Mouse (Mus musculus): ENCODE data around the gene Gm4767. TPM values are rescaled to one million over a fixed set of nuclear protein-coding genes. Genes with fewer than 3 reads are reported as not detected.
A peak's percentile ranks its signal among the peaks of the same experiment; 100 is the strongest.
"Not testable (repeated sequence)": the region's sequence is repeated elsewhere in the genome, so short reads cannot be mapped to it uniquely, and the experiment has no call there.

The Gm4767 gene
- 2.3 and 2.8 TPM in 2 replicates for polyA plus RNA-seq (2015; fragmentation: Nextera tagmentation; extraction: Ambion mirVana)

GRCm38 (mm10) chr10:81811899-81812298, at the start of gene Gm4767:
TSS of gene Gm4767 (plus strand) at chr10:81812186.
- 34% methylated on average over 9 of the region's 20 CpGs for WGBS

GRCm38 (mm10) chr10:81770506-81771403, 41.2 kb upstream of the Gm4767 start, which contains the start of gene Gm3055:
TSS of gene Gm3055 (minus strand) at chr10:81771161.
- H3K36me3 ChIP-seq (ENCODE audit: control insufficient read depth, insufficient read depth, low read length); H3K27ac ChIP-seq (ENCODE audit: low read length); H3K9me3 ChIP-seq (ENCODE audit: control insufficient read depth, low read length); H3K4me2 ChIP-seq (ENCODE audit: low read depth, low read length); H3K4me3 ChIP-seq (ENCODE audit: low read length); H3K4me1 ChIP-seq (ENCODE audit: control insufficient read depth, insufficient read depth, low read length); H3K27me3 ChIP-seq (replicated peaks; ENCODE audit: control insufficient read depth, insufficient read depth, low read length); H3K9ac ChIP-seq (ENCODE audit: low read depth, low read length): not testable (repeated sequence)
- WGBS: no CpG with 5 or more reads among the region's 43 CpGs
- peak; percentile 99 for ATAC-seq

More at GRCm38 (mm10) chr10:81811899-81812298, at the start of gene Gm4767:
- not testable (repeated sequence) for H3K4me3 ChIP-seq (ENCODE audit: low read length); H3K4me2 ChIP-seq (ENCODE audit: low read depth, low read length); H3K4me1 ChIP-seq (ENCODE audit: control insufficient read depth, insufficient read depth, low read length); H3K27ac ChIP-seq (ENCODE audit: low read length); H3K36me3 ChIP-seq (ENCODE audit: control insufficient read depth, insufficient read depth, low read length); H3K9me3 ChIP-seq (ENCODE audit: control insufficient read depth, low read length); H3K27me3 ChIP-seq (replicated peaks; ENCODE audit: control insufficient read depth, insufficient read depth, low read length); H3K9ac ChIP-seq (ENCODE audit: low read depth, low read length)
- peak; percentile 56; the same call in 1 of the 2 replicates for ATAC-seq

- H3K4me3 ChIP-seq (ENCODE audit: low read length); H3K27ac ChIP-seq (ENCODE audit: low read length); H3K27me3 ChIP-seq (replicated peaks; ENCODE audit: control insufficient read depth, insufficient read depth, low read length); H3K4me1 ChIP-seq (ENCODE audit: control insufficient read depth, insufficient read depth, low read length); H3K9me3 ChIP-seq (ENCODE audit: control insufficient read depth, low read length); H3K9ac ChIP-seq (ENCODE audit: low read depth, low read length); H3K4me2 ChIP-seq (ENCODE audit: low read depth, low read length); H3K36me3 ChIP-seq (ENCODE audit: control insufficient read depth, insufficient read depth, low read length): not testable (repeated sequence)
- ATAC-seq: peak; percentile 57
- WGBS: no CpG with 5 or more reads among the region's 3 CpGs
Measured at GRCm38 (mm10) chr10:81771404-81771777, 40.6 kb upstream of the Gm4767 start.

- ATAC-seq: peak; percentile 50; the same call in 1 of the 2 replicates
- H3K4me1 ChIP-seq (ENCODE audit: control insufficient read depth, insufficient read depth, low read length); H3K27me3 ChIP-seq (replicated peaks; ENCODE audit: control insufficient read depth, insufficient read depth, low read length); H3K4me3 ChIP-seq (ENCODE audit: low read length); H3K27ac ChIP-seq (ENCODE audit: low read length); H3K4me2 ChIP-seq (ENCODE audit: low read depth, low read length); H3K36me3 ChIP-seq (ENCODE audit: control insufficient read depth, insufficient read depth, low read length); H3K9me3 ChIP-seq (ENCODE audit: control insufficient read depth, low read length); H3K9ac ChIP-seq (ENCODE audit: low read depth, low read length): not testable (repeated sequence)
- WGBS: no CpG with 5 or more reads among the region's 18 CpGs
Measured at GRCm38 (mm10) chr10:81846219-81846618, 34.2 kb downstream of the Gm4767 start.

- H3K9ac ChIP-seq (ENCODE audit: low read depth, low read length); H3K27me3 ChIP-seq (replicated peaks; ENCODE audit: control insufficient read depth, insufficient read depth, low read length); H3K9me3 ChIP-seq (ENCODE audit: control insufficient read depth, low read length); H3K4me1 ChIP-seq (ENCODE audit: control insufficient read depth, insufficient read depth, low read length); H3K4me2 ChIP-seq (ENCODE audit: low read depth, low read length); H3K27ac ChIP-seq (ENCODE audit: low read length); H3K4me3 ChIP-seq (ENCODE audit: low read length); H3K36me3 ChIP-seq (ENCODE audit: control insufficient read depth, insufficient read depth, low read length): not testable (repeated sequence)
- WGBS: 23% methylated on average over 4 of the region's 49 CpGs
- peak; percentile 100 for ATAC-seq
Measured at GRCm38 (mm10) chr10:81863409-81864407, 51.7 kb downstream of the Gm4767 start, which contains the start of gene Gm32687. TSS of gene Gm32687 (plus strand) at chr10:81863934.

Other genes starting within 250 kb of the Gm4767 start
- gene Tle2, start 237.6 kb upstream of the Gm4767 start, polyA plus RNA-seq (2015; fragmentation: Nextera tagmentation; extraction: Ambion mirVana): 12.6 and 13.6 TPM in 2 replicates
- 21.0 and 22.7 TPM in 2 replicates for gene Tle6, start 211.1 kb upstream of the Gm4767 start, polyA plus RNA-seq (2015; fragmentation: Nextera tagmentation; extraction: Ambion mirVana)
- gene BC025920, start 205.9 kb upstream of the Gm4767 start, polyA plus RNA-seq (2015; fragmentation: Nextera tagmentation; extraction: Ambion mirVana): 0.61 and 1.2 TPM in 2 replicates
- 29.3 and 29.5 TPM in 2 replicates for gene Sirt6, start 184.4 kb upstream of the Gm4767 start, polyA plus RNA-seq (2015; fragmentation: Nextera tagmentation; extraction: Ambion mirVana)
- gene Ankrd24, start 183.6 kb upstream of the Gm4767 start, polyA plus RNA-seq (2015; fragmentation: Nextera tagmentation; extraction: Ambion mirVana): 8.2 and 8.7 TPM in 2 replicates
- 3.3 and 3.6 TPM in 2 replicates for gene Gm10778, start 163.1 kb upstream of the Gm4767 start, polyA plus RNA-seq (2015; fragmentation: Nextera tagmentation; extraction: Ambion mirVana)
- 9.6 and 11.3 TPM in 2 replicates for gene Zfp433, start 107.4 kb upstream of the Gm4767 start, polyA plus RNA-seq (2015; fragmentation: Nextera tagmentation; extraction: Ambion mirVana)
- gene Gm3055, start 41.0 kb upstream of the Gm4767 start, polyA plus RNA-seq (2015; fragmentation: Nextera tagmentation; extraction: Ambion mirVana): 6.0 TPM in 2 replicates
- 5.8 and 6.9 TPM in 2 replicates for gene Gm32687, start 51.7 kb downstream of the Gm4767 start, polyA plus RNA-seq (2015; fragmentation: Nextera tagmentation; extraction: Ambion mirVana)
- 2.2 and 2.6 TPM in 2 replicates for gene Zfp781, start 118.3 kb downstream of the Gm4767 start, polyA plus RNA-seq (2015; fragmentation: Nextera tagmentation; extraction: Ambion mirVana)
- 9.2 and 10.7 TPM in 2 replicates for gene Zfp873, start 235.9 kb downstream of the Gm4767 start, polyA plus RNA-seq (2015; fragmentation: Nextera tagmentation; extraction: Ambion mirVana)

All from intestine, embryonic 16.5 days (tissue).